Mouse (Mus musculus) bone marrow, adult 2 months (tissue): ENCODE measurements at regions not wholly inside any gene's neighbourhood (a gene's known extent, or its start where the extent isn't known, plus 50 kb on each side); places are given as distances from the start of the nearest gene placed in this dataset.

Experiments
- H3K27ac ChIP-seq: fragments of 200-500 bp; 2 replicates; pipeline ENCODE4 v1.5.1; 2012; ENCODE audit warnings: low read depth, mild to moderate bottlenecking, control low read depth, inconsistent platforms, low read length; ENCODE audit not compliant: control insufficient read depth, poor library complexity, insufficient read depth
- H3K4me1 ChIP-seq: fragments of 200-500 bp; 2 replicates; pipeline ENCODE4 v1.6.1; 2011; ENCODE audit warnings: low read length; ENCODE audit not compliant: control insufficient read depth, insufficient read depth
- H3K4me3 ChIP-seq: fragments of 200-500 bp; replicated peaks from 2 replicates; pipeline ENCODE3; 2011; ENCODE audit warnings: mild to moderate bottlenecking, low read depth, low read length, control low read depth; ENCODE audit not compliant: control insufficient read depth
- CTCF ChIP-seq: fragments of 200-500 bp; IDR thresholded peaks from 2 replicates; pipeline ENCODE4 v1.5.1; 2011; ENCODE audit warnings: low read length, control low read depth; ENCODE audit not compliant: control insufficient read depth, insufficient read depth
- POLR2A ChIP-seq: fragments of 200-500 bp; IDR thresholded peaks from 2 replicates; pipeline ENCODE4 v1.6.1; 2011; ENCODE audit warnings: low read depth, mild to moderate bottlenecking, control low read depth, low read length, borderline replicate concordance; ENCODE audit not compliant: control insufficient read depth
- WGBS: fragments of 180-500 bp; shearing (Covaris S2); methylation state at CpG from one replicate; pipeline ENCODE4 v1.1.7; 2018; 5-methylcytosine and 5-hydroxymethylcytosine counted together

DNA sequence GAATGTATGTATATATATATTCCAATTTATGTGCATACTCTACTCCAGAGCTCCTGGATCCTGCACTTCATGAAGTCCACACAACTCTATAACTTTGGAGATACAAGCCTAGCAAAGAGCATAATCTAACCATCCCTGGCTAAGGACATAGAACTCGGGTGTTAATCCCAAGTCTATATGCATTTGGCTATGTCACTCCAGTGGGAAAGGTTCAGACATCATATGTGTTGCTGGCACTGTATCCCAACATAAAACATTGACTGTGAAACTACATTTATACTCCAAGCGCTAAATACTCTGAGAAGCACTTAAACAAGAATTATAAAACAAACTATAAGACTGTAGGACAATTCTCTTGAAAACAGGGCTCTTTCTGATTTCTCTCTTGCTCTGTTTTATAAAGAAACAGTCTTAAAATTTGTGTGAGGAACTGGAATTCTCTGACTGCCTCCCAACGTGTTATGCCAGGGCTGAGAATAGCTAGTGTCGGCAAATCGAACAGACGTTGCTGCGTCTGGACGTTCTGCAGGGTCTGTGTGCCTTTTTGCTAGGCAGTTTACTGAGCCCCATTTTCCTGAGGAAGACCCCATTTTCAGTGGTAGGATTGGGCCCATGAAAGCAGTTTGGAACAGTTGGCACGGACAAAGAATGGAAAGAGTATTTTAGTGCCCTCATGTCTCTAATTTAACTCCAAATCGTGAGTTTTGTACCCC lies 132.1 kb upstream of the Hhip start:
- peaks cover 1% of the 10 kb centered on the region for H3K4me1 ChIP-seq
- 85% methylated on average over 10 of the region's 10 CpGs for WGBS
- H3K27ac ChIP-seq = no peak overlapping the region
- no peak overlapping the region for H3K4me3 ChIP-seq
- no peak for TF ChIP-seq POLR2A
- TF ChIP-seq CTCF = no peak

DNA sequence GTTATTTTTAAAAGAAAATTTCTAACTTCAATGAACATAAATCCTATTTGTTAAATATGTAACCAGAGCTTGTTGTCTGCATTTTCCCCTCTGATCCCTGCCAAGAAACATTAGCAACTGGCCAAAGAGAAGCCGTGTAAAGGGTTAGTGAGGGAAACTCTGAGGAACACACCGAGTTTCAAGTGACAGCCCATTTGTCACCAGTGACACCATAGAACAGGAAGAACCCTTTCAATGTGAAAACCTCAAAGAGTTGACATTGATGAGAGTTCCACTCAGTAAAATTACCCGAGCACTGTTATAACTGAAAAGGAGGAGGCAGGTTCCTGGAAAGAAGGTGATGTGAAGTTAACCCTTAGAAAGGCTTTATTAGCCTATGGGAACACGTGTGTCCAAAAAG lies 127.5 kb upstream of the Hhip start:
- 10% methylated on average over 4 of the region's 4 CpGs for WGBS

DNA sequence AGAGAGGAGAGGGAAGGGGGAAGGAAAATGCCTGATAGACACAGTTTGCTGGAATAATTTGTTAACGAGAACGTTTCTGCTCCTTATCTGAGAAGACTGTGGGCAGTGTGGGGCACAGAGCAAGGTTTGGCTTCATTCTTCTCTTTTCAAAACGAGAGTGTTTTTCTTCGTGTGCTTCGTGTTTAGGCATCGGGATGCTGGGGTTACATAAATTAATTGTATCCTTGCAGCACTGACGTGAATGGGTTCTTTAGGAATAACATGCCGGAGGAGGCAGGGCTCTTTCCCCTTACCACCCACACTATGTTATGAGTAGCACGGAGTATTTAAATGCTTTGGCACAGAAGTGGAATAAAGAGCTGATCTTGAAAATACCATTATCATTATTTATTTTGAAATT lies 110.9 kb upstream of the Hhip start:
- H3K4me3 ChIP-seq = no peak overlapping the region
- no peak overlapping the region for H3K27ac ChIP-seq
- TF ChIP-seq POLR2A = no peak
- no peak for TF ChIP-seq CTCF
- 80% methylated on average over 9 of the region's 9 CpGs for WGBS
- no peaks in the 10 kb centered on the region for H3K4me1 ChIP-seq

More for the DNA sequence above, 127.5 kb upstream of the Hhip start:
- H3K27ac ChIP-seq = no peak overlapping the region
- no peaks in the 10 kb centered on the region; the same call in 1 of the 2 replicates for H3K4me1 ChIP-seq
- no peak for TF ChIP-seq CTCF
- no peak for TF ChIP-seq POLR2A
- H3K4me3 ChIP-seq = no peak overlapping the region

DNA sequence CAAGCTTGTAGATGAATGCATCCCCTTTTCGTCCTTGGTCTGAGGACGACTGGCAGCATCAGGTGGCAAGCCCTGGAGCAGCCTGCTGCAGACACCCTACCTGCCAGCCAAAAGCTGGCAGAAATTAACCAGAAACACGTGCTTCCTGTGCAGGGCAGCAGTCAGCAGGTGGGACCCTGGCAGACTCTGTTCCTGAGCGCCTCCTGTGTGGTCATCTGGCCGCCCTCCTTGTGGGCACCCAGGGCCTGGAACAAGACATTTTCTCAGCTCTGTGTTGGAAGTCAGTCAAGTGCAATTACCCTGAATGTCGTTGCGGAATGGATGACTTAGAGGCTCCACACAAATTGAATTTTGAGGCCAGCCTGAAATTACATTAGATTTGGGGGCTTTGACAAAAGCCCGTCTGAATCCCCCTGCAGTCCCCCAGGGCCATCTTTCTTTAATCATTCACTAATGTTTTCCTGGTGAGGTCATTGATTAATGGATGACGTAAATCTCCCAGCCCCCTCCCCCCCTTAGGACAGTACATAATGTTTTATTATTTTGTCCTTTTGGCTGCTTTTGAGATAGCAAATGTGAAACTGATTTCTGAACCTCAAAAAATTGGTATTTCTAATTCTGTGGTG lies 91.8 kb upstream of the Hhip start:
- no peak overlapping the region for H3K27ac ChIP-seq
- TF ChIP-seq CTCF (no peak), POLR2A (no peak)
- WGBS = 45% methylated on average over 9 of the region's 9 CpGs

DNA sequence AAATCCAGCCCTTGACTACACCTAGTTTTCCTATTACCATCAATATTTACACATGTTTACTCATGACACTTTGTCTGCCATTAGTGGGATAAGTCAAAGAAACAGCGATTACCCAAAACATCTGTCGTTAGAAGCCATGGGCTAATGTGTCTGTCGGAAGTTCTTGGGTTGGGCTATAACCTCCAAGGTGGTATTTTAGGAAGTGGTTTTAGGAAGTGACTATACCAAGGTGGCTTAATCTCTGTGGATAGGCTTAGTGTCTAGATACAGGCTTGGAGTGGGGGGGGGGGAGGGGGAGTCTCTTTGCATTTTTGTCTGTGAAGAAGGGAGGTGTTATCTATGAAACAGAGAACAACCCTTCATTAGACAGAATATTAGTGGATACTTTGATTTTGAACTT lies 90.1 kb upstream of the Hhip start:
- H3K4me1 ChIP-seq = no peaks in the 10 kb centered on the region
- 11% methylated on average over 3 of the region's 3 CpGs for WGBS
- no peak overlapping the region for H3K4me3 ChIP-seq
- no peak overlapping the region for H3K27ac ChIP-seq
- TF ChIP-seq POLR2A = no peak
- TF ChIP-seq CTCF = no peak

More for the DNA sequence above, 91.8 kb upstream of the Hhip start:
- no peaks in the 10 kb centered on the region; the same call in 1 of the 2 replicates for H3K4me1 ChIP-seq
- no peak overlapping the region for H3K4me3 ChIP-seq

DNA sequence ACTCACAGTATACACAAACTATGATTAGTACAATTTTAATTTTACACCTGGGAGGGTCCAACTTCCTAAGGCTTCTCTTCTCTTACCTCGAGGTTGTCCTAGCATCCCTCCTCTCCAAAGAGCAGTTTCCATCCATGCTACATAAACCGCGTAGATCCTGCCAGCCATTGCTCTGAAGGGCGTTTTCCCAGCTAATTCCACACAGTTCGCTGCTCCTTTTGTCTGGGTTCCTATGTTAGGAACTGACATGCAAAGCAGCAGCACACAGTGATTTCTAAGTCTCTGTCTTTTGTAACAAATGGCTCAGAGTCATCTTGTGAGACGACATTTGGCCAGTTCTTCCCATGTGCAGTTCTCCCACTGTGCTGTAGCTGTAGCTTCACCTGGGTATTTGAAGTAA lies 80.7 kb upstream of the Hhip start:
- Histone ChIP-seq H3K4me3 (no peak overlapping the region), H3K4me1 (no peaks in the 10 kb centered on the region), H3K27ac (no peak overlapping the region)
- 80% methylated on average over 6 of the region's 6 CpGs for WGBS
- TF ChIP-seq CTCF (no peak), POLR2A (no peak)

DNA sequence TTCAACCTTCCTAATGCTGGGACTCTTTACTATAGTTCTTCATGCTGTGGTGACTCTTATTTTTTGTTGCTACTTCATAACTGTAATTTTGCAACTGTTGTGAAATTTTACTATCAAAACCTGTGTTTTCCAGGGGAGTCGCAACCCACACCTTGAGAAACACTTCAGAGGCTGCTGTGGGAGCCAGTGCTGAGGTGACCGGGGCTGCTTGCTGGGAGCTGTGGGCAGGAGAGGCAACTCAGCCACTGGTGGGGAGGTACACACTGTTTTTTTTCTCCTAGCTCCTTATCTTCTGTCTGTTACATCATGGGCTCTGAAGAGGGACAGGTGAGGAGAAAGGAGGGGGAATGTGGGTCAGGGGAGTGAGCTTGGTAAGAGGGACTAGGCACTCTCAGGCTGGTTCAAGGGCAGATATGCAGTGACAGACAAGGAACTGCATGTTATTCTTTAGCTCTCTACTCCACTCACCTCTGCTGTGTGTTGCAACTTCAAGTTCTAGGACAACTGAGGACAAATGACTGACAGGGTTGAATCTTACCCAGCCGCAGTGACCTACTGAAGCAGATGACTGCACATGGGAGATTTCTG lies 62.7 kb upstream of the Hhip start:
- TF ChIP-seq CTCF = no peak
- no peak for TF ChIP-seq POLR2A
- H3K4me3 ChIP-seq = peak overlapping the region; percentile 46
- H3K4me1 ChIP-seq = peaks cover 3% of the 10 kb centered on the region; the same call in 1 of the 2 replicates
- 58% methylated on average over 3 of the region's 3 CpGs for WGBS
- peak overlapping the region; percentile 31 for H3K27ac ChIP-seq

DNA sequence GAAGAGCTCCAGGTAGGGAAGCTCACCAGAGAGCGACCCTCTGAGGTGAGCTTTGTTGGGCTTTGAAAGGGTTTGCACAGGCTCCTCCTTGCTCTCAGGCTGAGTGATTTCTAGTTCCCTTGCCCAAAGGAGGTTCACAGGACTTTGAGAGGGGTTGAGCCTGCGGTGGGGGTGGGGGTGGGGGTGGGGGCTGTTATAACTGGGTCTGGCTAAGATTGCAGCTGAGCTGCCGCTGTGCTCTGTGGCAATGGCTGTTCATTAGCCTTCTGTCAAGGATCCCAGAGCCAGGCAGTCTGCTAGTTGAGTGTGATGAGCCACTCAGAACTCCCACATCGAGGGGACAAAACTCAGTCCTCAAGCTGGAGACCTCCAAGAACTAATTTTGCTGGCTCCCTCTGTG lies 59.5 kb upstream of the Hhip start:
- Histone ChIP-seq H3K4me3 (no peak overlapping the region), H3K4me1 (peaks cover 3% of the 10 kb centered on the region; the same call in 1 of the 2 replicates), H3K27ac (no peak overlapping the region)
- TF ChIP-seq CTCF (no peak), POLR2A (no peak)
- WGBS = 72% methylated on average over 4 of the region's 4 CpGs
